Mouse (Mus musculus): ENCODE measurements around the gene A630076J17Rik.
A peak's percentile ranks its signal among the peaks of the same experiment; 100 is the strongest.

Gene A630076J17Rik

GRCm38 (mm10) chr3:107230527-107230926, at the start of gene A630076J17Rik:
Gene A630076J17Rik (plus strand): TSS chr3:107230614.
- DNase-seq (ENCODE audit: low read depth, low spot score), result no peak

GRCm38 (mm10) chr3:107180860-107181259, 49.6 kb upstream of the A630076J17Rik start:
- DNase-seq (ENCODE audit: low read depth, low spot score), result no peak

DNA sequence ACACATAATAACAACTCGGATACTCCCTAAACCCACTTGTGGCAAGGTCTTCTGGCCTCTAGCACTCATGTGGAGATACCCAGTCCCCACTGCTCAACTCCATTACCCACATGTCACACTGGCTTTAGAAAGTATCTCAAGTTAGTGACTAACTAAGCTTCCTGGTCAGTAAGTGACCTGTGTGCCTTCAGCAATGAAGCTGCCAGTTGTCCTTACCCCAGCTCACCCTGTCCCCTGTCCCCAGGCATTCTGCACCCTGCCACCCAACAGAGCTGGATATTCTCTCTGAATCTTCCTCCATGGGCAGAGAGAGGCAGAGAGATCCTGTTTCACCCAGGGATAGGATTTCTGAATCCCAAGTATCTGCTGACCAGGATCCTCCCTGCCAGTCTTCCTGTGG, 47.7 kb upstream of the A630076J17Rik start, which contains the start of gene Kcna10:
Gene Kcna10, plus strand, starts transcription at position 301 of the 400 bp plus-strand sequence.
- no peak for DNase-seq (ENCODE audit: low read depth, low spot score)

DNA sequence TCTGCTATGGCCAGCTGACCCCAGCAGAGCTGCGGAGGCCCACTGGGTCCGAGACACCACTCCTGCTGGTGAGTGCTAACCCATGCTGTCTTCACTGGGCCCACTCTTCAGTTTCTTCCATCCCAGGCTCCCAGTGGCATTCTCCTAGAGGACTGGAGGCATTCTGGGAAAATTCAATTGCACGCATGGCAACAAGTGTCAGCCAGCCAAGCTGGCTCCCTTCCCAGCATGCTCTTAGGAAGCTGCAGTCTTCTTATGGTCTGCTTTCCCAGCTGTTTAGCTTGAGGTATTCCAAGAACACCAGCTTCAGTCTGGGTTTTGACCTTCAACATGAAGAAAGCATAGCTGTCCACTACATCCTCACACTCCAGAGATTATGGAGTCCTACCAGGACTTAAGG, 47.2 kb upstream of the A630076J17Rik start:
- no peak for DNase-seq (ENCODE audit: low read depth, low spot score)

- no peak for DNase-seq (ENCODE audit: low read depth, low spot score)
These were observed 44.8 kb upstream of the A630076J17Rik start for GRCm38 (mm10) chr3:107185597-107185996.

DNA sequence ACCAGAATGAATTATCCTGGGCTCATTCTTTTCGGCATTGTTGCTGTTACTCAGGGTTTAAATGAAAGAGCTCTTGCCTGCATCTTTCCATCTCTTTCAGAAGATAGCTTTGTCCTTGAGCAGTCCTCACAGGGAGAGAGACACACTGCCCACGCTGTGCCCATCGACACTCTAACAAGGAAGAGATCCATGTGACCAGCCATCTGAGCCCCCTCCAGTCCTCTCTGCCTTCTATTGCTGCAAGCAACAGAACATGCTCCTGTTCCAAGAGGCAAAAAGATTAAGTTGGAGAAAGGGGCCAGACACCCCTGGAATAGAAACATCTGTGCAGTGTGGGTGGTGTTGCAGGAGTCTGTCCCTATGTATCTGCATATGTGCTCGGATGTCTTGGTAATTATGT, 43.4 kb upstream of the A630076J17Rik start:
- DNase-seq (ENCODE audit: low read depth, low spot score), result no peak

DNA sequence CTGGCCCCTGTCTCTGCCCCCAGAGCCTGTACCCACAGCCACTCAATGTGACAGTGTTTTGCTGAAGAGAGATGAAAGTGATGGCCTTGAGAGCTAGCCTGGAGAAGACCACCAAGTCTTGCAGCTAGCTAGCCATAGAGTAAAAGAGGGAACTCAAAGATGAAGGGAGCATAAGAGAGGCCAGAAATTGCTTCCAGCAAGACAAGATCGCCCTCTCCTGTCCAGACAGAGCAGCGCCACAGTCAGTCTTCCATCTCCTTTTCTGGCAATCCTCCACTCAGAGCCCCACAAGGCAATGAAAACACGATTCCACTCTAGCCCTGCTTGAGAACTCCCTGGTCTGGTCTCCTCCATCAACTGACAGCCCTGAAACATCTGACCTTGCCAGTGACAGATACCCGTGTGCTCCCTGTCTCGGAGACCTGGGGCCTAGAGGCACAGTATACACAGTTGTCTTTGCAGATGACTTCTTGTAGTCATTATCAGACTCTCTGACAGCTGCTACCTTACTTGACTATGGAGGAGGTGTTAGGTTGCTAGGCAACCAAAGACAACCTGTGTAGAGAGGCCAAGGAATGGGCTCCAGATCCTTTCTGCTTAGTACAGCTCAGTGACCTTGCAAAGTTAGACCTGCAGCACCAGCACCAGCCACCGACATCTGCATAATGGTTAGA, 42.1 kb upstream of the A630076J17Rik start:
- peak; percentile 15 for DNase-seq (ENCODE audit: low read depth, low spot score)

GRCm38 (mm10) chr3:107201310-107202180, 28.9 kb upstream of the A630076J17Rik start:
- DNase-seq (ENCODE audit: low read depth, low spot score), result no peak

DNA sequence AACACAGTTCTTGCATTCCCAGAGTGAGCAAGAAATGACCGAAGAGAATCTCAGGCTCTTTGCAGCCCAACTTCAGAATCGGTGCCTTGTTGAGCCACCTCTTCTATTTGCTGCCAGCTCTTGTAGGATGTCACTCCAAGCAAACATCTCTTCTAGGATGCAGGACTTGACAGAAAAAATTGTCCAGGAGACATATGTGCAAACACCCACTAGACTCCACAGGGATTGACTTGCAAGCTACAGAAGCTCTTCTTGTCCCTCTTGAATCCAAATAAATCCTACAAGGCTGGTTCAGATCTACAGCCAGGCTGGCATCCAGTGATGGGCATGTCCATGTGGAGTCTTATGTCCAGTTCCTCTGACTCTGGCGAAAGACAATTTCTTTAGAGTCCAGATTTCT, 26.0 kb upstream of the A630076J17Rik start:
- no peak for DNase-seq (ENCODE audit: low read depth, low spot score)

GRCm38 (mm10) chr3:107205170-107205569, 25.2 kb upstream of the A630076J17Rik start:
- no peak for DNase-seq (ENCODE audit: low read depth, low spot score)

- peak; percentile 37 for DNase-seq (ENCODE audit: low read depth, low spot score)
These were observed 24.4 kb upstream of the A630076J17Rik start for GRCm38 (mm10) chr3:107205994-107206393.

DNA sequence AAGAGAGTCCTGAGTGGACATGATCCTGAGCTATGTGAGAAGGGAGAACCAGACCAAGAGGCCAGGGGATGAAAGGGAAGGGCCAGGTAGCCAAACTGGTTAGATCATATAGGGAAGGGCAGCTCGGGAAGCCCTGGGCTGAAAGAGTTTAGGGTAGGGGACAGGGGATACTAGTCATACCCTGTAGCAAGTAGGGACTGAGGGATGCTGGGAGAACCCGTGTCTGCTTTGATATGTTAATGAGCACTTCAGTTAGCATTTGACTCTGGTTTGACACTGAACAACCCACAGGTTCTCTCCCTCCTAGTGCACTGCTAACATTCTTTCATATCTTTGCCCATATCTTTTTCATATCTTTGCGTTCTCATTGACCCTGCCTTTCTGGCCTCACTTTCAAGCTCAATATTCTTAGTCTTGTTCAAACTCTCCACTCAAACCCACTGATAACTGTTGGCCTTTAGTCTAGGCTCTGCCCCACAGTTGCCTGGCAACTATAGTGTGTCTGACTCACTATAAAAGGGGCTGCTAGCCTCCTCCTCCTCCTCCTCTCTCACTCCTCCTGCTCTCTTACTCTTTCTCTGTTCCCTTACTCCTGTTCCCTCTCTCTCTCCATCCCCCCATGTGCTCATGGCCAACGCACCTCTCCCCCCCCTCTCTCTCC, 23.8 kb upstream of the A630076J17Rik start:
- DNase-seq (ENCODE audit: low read depth, low spot score), result no peak

DNA sequence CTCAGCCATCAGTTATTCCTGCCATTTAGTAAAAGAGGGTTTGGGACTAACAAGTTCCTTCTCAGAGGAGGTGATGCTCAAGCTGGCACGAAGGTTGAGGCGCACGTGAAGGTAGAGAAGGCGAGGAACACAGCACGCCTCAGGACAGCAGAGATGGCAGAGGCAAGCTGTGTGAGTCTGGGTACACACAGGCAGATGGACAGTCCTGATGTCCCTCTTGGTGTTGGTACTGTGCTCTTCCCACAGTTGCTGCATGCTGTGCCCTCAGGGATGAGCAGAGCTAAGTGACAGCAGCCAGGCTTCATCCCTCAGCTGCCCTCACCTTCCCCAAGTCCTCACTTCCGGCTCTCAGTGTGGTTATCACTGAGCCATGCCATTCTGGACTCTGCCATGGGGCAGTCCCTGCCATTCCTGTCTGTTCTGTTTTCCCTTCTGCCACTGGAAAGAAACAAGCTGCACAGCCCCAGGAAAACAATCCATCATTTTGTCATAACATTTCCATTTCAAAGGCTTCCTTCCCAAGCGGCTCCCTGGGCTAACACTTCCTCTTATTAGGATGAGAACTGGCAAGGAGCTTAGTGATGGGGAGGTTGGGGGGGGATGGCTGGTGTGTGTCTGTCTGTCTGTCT, 22.7 kb upstream of the A630076J17Rik start:
- no peak for DNase-seq (ENCODE audit: low read depth, low spot score)

DNA sequence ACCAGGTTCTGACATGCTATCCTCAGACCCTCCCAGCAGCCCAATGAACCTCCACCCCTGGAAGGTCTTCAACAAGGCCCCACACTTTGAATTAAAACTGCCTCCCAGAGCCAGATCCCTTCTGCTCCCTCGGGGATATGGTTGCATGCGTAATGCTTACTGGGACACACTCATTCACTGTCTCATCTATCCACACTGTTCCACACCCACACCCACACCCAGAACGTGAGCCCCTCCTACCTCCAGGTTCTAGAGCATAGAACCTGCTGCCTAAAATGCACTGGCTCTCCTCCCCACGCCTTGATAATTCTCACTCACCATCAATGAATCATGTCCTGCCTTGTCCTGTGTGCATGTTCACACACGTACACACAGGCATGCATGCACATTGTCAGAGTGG, 15.8 kb upstream of the A630076J17Rik start:
- DNase-seq (ENCODE audit: low read depth, low spot score), result no peak

GRCm38 (mm10) chr3:107216400-107217100, 13.9 kb upstream of the A630076J17Rik start:
- no peak for DNase-seq (ENCODE audit: low read depth, low spot score)

DNA sequence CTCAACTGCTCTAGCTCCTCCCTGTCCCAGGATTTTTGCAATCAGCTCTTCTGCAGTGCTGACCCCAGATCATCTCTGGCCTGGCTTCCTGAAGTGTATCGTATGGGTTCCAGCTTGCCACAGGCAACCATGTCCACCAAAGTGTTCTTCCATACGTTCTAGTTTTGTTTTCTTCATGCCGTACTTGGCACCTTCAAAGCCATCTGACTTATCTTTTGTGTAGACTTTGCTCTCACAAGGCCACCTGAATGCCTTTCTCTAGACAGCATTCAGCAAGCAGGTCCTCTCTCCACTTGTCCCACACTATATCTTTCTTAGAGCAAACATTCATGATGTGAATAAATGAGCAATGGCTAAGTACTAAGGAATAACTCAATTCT, 13.3 kb upstream of the A630076J17Rik start:
- DNase-seq (ENCODE audit: low read depth, low spot score), result no peak

DNA sequence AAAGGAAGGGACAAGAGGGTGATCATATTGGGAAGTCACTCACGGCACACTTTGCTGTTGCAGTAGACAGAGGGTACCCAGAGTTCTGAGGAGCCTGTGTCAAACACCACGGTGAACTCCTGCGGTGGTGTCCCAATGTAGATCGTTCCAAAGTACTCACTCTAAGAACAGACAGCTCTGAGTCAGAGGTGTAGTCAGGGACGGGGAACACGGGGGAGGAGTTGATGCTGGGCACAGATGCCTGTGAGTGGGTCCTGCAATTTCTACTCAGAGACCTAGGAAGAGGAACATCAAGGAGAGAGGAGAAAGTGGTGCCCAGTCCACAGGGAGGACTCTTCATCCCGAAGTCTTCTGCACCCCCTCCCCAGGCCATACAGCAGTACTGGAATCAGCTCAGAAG, 11.8 kb upstream of the A630076J17Rik start:
- DNase-seq (ENCODE audit: low read depth, low spot score), result no peak

GRCm38 (mm10) chr3:107221608-107222007, 8.8 kb upstream of the A630076J17Rik start, which contains the start of gene Cym:
Gene Cym (minus strand): TSS chr3:107221732.
- DNase-seq (ENCODE audit: low read depth, low spot score), result no peak

- no peak for DNase-seq (ENCODE audit: low read depth, low spot score)
These were observed 7.2 kb upstream of the A630076J17Rik start for GRCm38 (mm10) chr3:107223230-107223629.

DNA sequence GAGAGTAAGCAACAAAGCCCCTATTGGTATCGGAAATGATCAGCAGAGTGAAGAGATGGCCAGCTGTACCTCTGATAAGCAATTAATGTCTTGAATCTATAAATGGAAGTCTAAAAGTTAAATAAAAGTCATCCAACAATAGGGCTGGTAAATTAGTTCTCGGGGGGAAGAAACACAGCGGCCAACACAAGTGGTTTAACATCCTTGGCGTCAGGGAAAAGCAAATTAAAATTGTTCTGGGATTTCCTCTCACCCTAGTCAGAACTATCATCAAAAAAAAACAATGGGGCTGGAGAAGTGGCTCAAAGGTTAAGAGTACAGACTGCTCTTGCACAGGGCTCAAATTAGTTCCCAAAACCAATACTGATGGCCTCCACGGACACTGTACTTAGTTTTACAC, 4.6 kb upstream of the A630076J17Rik start:
- no peak for DNase-seq (ENCODE audit: low read depth, low spot score)

DNA sequence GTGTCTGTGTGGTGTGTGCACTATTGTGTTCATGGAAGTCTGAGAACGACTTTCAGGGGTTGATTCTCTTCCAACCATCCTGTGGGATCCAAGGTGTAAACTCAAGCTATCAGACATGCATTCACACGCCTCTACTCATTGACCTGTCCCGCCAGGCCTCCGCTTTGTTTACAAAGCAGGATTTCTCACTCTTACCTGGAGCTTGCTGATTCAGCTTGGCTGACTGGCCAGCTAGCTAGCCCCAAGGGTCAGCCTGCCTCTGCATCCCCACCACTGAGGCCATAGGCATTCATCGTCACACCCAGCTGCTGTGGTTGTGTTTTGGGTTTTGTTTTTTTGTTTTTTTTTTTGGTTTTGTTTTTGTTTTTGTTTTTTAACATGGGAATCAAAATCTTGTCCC, 1.2 kb upstream of the A630076J17Rik start:
- DNase-seq (ENCODE audit: low read depth, low spot score), result no peak
